Mouse (Mus musculus) cerebellum, postnatal 36 days (tissue): ENCODE measurements around the gene Magi1.
"Not testable (repeated sequence)": the region's sequence is repeated elsewhere in the genome, so short reads cannot be mapped to it uniquely, and the experiment has no call there.

Source experiments
- DNase-seq, 2 experiments: peaks; one replicate each; pipeline ENCODE4 v3.0.0; 2021 to 2022; ENCODE audit warnings: mixed read lengths in 2 of 2

Gene Magi1

GRCm38 (mm10) chr6:93716686-93717625 lies 566.8 kb downstream of the Magi1 start:
- no peak for DNase-seq

DNA sequence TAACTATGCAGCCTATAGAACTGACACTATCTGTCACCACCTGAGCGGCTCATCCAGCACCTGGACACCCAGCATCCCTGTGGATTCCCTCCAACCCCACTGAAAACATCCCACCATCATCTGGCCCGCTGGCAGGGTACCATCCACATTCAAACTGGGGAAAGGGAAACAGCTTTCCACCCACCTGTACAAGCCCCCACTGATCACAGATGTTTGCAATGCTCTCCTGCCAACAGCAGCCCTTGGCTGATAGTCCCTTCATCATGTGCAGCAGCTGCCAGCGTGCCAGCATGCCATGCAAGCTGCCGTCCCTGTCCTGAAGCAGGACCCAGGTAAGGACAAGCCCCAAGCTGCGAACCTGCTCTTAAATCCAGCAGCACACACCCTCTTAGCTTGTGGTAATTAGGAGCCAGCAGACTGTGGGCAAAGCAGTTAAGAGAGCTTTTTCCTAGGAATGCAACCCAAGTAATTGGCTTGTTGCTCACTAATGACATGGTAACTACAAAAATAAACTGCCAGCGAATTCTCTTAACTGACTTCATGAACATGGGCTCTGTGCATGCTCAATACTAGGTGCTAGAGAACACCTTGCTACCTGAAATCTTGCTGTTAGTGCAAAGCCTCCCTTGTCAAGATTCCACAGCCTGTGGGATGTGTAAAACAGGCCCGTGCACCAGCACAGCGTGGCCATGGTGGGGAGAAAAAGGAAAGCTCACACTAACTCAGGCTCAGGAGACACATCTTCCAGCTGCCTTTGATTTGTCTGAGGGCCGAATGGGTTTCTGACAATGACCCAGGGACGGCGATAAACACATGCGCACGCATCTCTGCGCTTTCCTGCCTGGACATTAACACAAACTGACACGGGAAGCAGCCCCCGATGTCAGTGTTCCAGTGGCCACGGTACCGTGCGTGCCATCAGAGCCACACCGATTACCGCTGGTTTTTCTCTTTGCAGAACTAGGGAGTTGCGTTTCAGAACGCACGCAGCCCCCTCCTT lies 568.2 kb downstream of the Magi1 start:
- no peak for DNase-seq

- no peak for DNase-seq
Measured at GRCm38 (mm10) chr6:93704350-93704749, 579.4 kb downstream of the Magi1 start.

- DNase-seq, result no peak
Measured at GRCm38 (mm10) chr6:93699436-93699835, 584.3 kb downstream of the Magi1 start.

- no peak for DNase-seq
Measured at GRCm38 (mm10) chr6:93697956-93698355, 585.8 kb downstream of the Magi1 start.

- DNase-seq, result no peak
Measured at GRCm38 (mm10) chr6:93678766-93679165, 605.0 kb downstream of the Magi1 start.

DNA sequence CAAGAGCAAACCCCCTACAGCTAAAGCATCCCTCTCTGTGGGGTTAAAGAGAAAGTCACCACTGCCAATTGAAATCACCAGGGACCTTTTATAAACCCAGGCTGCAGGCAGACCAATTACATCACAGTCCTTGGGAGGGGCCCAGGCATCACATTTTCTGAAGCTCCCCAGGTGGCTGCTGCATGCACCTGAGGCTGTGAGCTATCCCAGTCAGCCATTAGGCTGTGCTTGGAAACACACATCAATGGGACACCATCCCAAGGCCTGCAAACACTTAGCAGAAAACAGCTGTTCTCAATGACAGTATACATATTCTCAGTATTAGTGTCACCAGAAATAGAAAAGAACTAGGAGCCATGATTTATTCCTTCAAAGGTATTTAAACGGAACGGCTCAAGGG lies 617.0 kb downstream of the Magi1 start:
- DNase-seq, result no peak

DNA sequence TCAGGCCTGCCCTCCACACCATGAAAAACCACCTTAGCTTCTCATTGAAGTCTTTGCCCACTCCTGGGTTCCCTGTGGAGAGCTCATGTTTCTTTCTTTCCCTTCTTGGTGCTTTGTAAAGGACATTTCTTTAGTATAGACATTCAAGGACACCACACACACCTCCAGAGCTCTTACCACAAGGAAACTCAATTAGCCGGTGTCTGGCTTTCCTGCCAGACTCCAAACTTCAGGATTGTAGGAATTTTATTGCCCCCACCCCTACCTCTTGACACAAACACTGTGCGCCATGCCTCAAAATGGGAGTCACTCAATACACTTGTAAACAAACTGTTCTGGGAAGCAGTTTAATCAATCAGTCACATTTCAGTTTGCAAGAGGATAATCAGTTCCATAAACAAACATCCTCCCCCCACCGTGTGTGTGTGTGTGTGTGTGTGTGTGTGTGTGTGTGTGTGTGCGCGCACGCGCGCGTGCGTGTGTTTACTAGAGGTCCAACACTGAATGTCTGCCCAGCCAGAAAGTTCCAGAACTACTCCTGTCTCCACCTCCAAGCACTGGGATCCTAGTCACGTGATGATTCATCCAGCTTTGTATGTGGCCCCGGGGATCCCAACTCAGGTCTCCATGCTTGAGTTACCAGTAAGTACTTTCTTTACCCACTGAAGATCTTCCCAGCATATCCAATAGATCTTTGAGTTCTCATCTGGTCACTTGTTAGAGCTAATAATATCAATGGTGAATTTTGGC lies 618.5 kb downstream of the Magi1 start:
- DNase-seq, result no peak

DNA sequence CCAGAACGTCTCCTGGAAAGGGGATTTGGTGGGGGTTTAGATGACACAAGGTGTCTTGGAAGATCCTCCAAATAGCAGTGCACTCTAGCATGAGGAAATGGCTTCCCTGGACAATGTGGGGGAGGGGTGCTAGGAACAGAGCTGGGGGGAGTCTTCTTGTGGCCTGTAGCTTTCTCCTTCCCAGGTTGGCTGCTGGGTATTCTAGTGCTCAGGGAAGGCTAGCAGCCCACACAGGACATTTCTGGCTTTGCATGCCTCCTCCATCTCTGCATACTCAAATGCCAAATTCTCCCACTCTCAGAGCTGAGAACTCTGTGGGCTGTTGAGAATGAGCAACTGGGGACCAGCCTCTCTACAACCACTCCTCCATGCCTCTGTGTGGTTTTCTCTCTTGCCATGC lies 622.6 kb downstream of the Magi1 start:
- no peak for DNase-seq

GRCm38 (mm10) chr6:93659534-93659933 lies 624.2 kb downstream of the Magi1 start:
- no peak for DNase-seq

GRCm38 (mm10) chr6:93657187-93657974 lies 626.3 kb downstream of the Magi1 start:
- peak; percentile 44 to 47 for DNase-seq

GRCm38 (mm10) chr6:93648581-93649230 lies 635.0 kb downstream of the Magi1 start:
- DNase-seq, result no peak

DNA sequence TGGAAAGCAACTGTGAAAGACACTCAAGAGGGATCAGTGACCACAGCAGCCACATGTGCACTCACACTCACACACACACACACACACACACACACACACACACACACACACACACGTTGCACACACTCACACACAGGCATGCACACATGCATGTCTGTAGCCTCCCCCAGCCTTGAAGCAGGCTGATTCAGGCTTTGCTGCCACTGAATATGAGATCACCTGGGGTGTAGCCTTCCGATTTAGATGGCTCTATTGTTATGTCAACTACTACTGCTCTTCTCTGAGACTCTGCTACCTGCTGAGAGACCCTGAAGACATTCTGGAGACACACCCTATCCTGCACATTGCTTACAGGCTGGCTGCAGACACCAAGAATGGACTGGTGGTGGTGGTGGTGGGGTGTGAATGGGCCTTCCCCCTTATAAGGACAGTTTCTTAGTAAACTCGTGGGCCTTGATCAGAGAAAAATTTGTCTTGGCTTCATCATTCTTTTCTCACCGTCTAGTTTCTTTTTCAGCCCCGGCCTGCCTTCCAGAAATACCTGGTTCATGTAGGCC lies 653.9 kb downstream of the Magi1 start:
- DNase-seq, result not testable (repeated sequence)

GRCm38 (mm10) chr6:93627200-93627599 lies 656.5 kb downstream of the Magi1 start:
- DNase-seq, result no peak
